Mouse (Mus musculus): ENCODE results near the gene Ccdc121. TPM values are rescaled to one million over a fixed set of nuclear protein-coding genes. Genes with fewer than 3 reads are reported as not detected.
"Not testable (repeated sequence)": the region's sequence is repeated elsewhere in the genome, so short reads cannot be mapped to it uniquely, and the experiment has no call there.

Ccdc121 gene
- total RNA-seq, 1 experiment, result not detected

- no peak overlapping the region for H3K9ac ChIP-seq (ENCODE audit: insufficient read depth, low read depth, low read length, poor library complexity, severe bottlenecking)
- H3K4me3 ChIP-seq (ENCODE audit: insufficient read depth in 1 of 2, low read depth in 1 of 2, low read length in 2 of 2, poor library complexity in 1 of 2, severe bottlenecking in 1 of 2), result no peak overlapping the region
- no peak overlapping the region for H3K27ac ChIP-seq (ENCODE audit: insufficient read depth, low read depth, low read length, poor library complexity, severe bottlenecking)
- H3K4me1 ChIP-seq (ENCODE audit: control insufficient read depth in 2 of 2, insufficient read depth in 2 of 2, low read length in 2 of 2, poor library complexity in 1 of 2), result no peaks in the 10 kb centered on the region
- TF ChIP-seq MAFK (IDR thresholded peaks at IDR 0.05; ENCODE audit: insufficient read depth, low read depth, low read length), result no peak
- no peak for TF ChIP-seq CHD2 (IDR thresholded peaks at IDR 0.05; ENCODE audit: low read depth, low read length)
- TF ChIP-seq HCFC1 (IDR thresholded peaks at IDR 0.05; ENCODE audit: borderline replicate concordance, insufficient read depth, low read length), result no peak
- TF ChIP-seq ZC3H11A (IDR thresholded peaks at IDR 0.05; ENCODE audit: borderline replicate concordance, low read depth, low read length), result no peak
- no peak for TF ChIP-seq ZNF384 (IDR thresholded peaks at IDR 0.05; ENCODE audit: low read depth, low read length)
- no peak for DNase-seq (ENCODE audit: low read depth, low spot score)
- no peaks in the 10 kb centered on the region for H3K36me3 ChIP-seq (ENCODE audit: control insufficient read depth, insufficient read depth, low read length, poor library complexity, severe bottlenecking)
- no peaks in the 10 kb centered on the region for H3K9me3 ChIP-seq (ENCODE audit: control insufficient read depth, insufficient read depth, low read depth, low read length)
- in situ Hi-C loops (cut with MboI; ENCODE audit: low sequenced_read_pairs in 2 of 2, unreplicated experiment in 2 of 2), result no loop called here
Observed at GRCm38 (mm10) chr1:181518046-181518445, 6.8 kb upstream of the Ccdc121 start.

GRCm38 (mm10) chr1:181512430-181513129 is 1.3 kb upstream of the Ccdc121 start:
- H3K4me3 ChIP-seq (ENCODE audit: insufficient read depth in 1 of 2, low read depth in 1 of 2, low read length in 2 of 2, poor library complexity in 1 of 2, severe bottlenecking in 1 of 2), result no peak overlapping the region
- H3K27ac ChIP-seq (ENCODE audit: insufficient read depth, low read depth, low read length, poor library complexity, severe bottlenecking), result no peak overlapping the region
- no peak for DNase-seq (ENCODE audit: low read depth, low spot score)
- TF ChIP-seq CHD2 (IDR thresholded peaks at IDR 0.05; ENCODE audit: low read depth, low read length), result no peak
- no peak for TF ChIP-seq ZNF384 (IDR thresholded peaks at IDR 0.05; ENCODE audit: low read depth, low read length)
- TF ChIP-seq MAFK (IDR thresholded peaks at IDR 0.05; ENCODE audit: insufficient read depth, low read depth, low read length), result no peak
- TF ChIP-seq ZC3H11A (IDR thresholded peaks at IDR 0.05; ENCODE audit: borderline replicate concordance, low read depth, low read length), result no peak
- TF ChIP-seq HCFC1 (IDR thresholded peaks at IDR 0.05; ENCODE audit: borderline replicate concordance, insufficient read depth, low read length), result no peak
- no peaks in the 10 kb centered on the region for H3K4me1 ChIP-seq (ENCODE audit: control insufficient read depth in 2 of 2, insufficient read depth in 2 of 2, low read length in 2 of 2, poor library complexity in 1 of 2)
- in situ Hi-C loops (cut with MboI; ENCODE audit: low sequenced_read_pairs in 2 of 2, unreplicated experiment in 2 of 2), result no loop called here
- H3K36me3 ChIP-seq (ENCODE audit: control insufficient read depth, insufficient read depth, low read length, poor library complexity, severe bottlenecking), result no peaks in the 10 kb centered on the region
- H3K9ac ChIP-seq (ENCODE audit: insufficient read depth, low read depth, low read length, poor library complexity, severe bottlenecking), result no peak overlapping the region
- H3K9me3 ChIP-seq (ENCODE audit: control insufficient read depth, insufficient read depth, low read depth, low read length), result no peaks in the 10 kb centered on the region

GRCm38 (mm10) chr1:181510855-181511254 is 396 bp downstream of the Ccdc121 start:
- TF ChIP-seq MAFK (IDR thresholded peaks at IDR 0.05; ENCODE audit: insufficient read depth, low read depth, low read length), result 0 out of 2 replicates have a peak, but pooled peaks have one; percentile 20
- H3K9me3 ChIP-seq (ENCODE audit: control insufficient read depth, insufficient read depth, low read depth, low read length); H3K27ac ChIP-seq (ENCODE audit: insufficient read depth, low read depth, low read length, poor library complexity, severe bottlenecking); in situ Hi-C loops (cut with MboI; ENCODE audit: low sequenced_read_pairs in 2 of 2, unreplicated experiment in 2 of 2); H3K36me3 ChIP-seq (ENCODE audit: control insufficient read depth, insufficient read depth, low read length, poor library complexity, severe bottlenecking); H3K9ac ChIP-seq (ENCODE audit: insufficient read depth, low read depth, low read length, poor library complexity, severe bottlenecking); H3K4me1 ChIP-seq (ENCODE audit: control insufficient read depth in 2 of 2, insufficient read depth in 2 of 2, low read length in 2 of 2, poor library complexity in 1 of 2): not testable (repeated sequence)
- H3K4me3 ChIP-seq (ENCODE audit: insufficient read depth in 1 of 2, low read depth in 1 of 2, low read length in 2 of 2, poor library complexity in 1 of 2, severe bottlenecking in 1 of 2), result peak overlapping the region in 1 of 2 experiments; percentile 4; a peak in 1 of 4 replicates
- DNase-seq (ENCODE audit: low read depth, low spot score), result peak; percentile 3

GRCm38 (mm10) chr1:181505367-181505766 is 5.9 kb downstream of the Ccdc121 start:
- in situ Hi-C loops (cut with MboI; ENCODE audit: low sequenced_read_pairs in 2 of 2, unreplicated experiment in 2 of 2), result no loop called here
- no peaks in the 10 kb centered on the region for H3K9me3 ChIP-seq (ENCODE audit: control insufficient read depth, insufficient read depth, low read depth, low read length)
- no peaks in the 10 kb centered on the region for H3K36me3 ChIP-seq (ENCODE audit: control insufficient read depth, insufficient read depth, low read length, poor library complexity, severe bottlenecking)
- H3K9ac ChIP-seq (ENCODE audit: insufficient read depth, low read depth, low read length, poor library complexity, severe bottlenecking), result no peak overlapping the region
- H3K4me3 ChIP-seq (ENCODE audit: insufficient read depth in 1 of 2, low read depth in 1 of 2, low read length in 2 of 2, poor library complexity in 1 of 2, severe bottlenecking in 1 of 2), result no peak overlapping the region
- no peaks in the 10 kb centered on the region for H3K4me1 ChIP-seq (ENCODE audit: control insufficient read depth in 2 of 2, insufficient read depth in 2 of 2, low read length in 2 of 2, poor library complexity in 1 of 2)
- H3K27ac ChIP-seq (ENCODE audit: insufficient read depth, low read depth, low read length, poor library complexity, severe bottlenecking), result no peak overlapping the region
- DNase-seq (ENCODE audit: low read depth, low spot score), result no peak
- TF ChIP-seq MAFK (IDR thresholded peaks at IDR 0.05; ENCODE audit: insufficient read depth, low read depth, low read length) (no peak), CHD2 (IDR thresholded peaks at IDR 0.05; ENCODE audit: low read depth, low read length) (no peak), HCFC1 (IDR thresholded peaks at IDR 0.05; ENCODE audit: borderline replicate concordance, insufficient read depth, low read length) (no peak), ZNF384 (IDR thresholded peaks at IDR 0.05; ENCODE audit: low read depth, low read length) (no peak), ZC3H11A (IDR thresholded peaks at IDR 0.05; ENCODE audit: borderline replicate concordance, low read depth, low read length) (no peak)

GRCm38 (mm10) chr1:181503471-181503870 is 7.8 kb downstream of the Ccdc121 start:
- in situ Hi-C loops (cut with MboI; ENCODE audit: low sequenced_read_pairs in 2 of 2, unreplicated experiment in 2 of 2), result no loop called here
- Histone ChIP-seq H3K4me1 (ENCODE audit: control insufficient read depth in 2 of 2, insufficient read depth in 2 of 2, low read length in 2 of 2, poor library complexity in 1 of 2) (no peaks in the 10 kb centered on the region), H3K9me3 (ENCODE audit: control insufficient read depth, insufficient read depth, low read depth, low read length) (0 out of 2 replicates have a peak, but pooled peaks cover 2% of the 10 kb centered on the region), H3K27ac (ENCODE audit: insufficient read depth, low read depth, low read length, poor library complexity, severe bottlenecking) (no peak overlapping the region), H3K36me3 (ENCODE audit: control insufficient read depth, insufficient read depth, low read length, poor library complexity, severe bottlenecking) (no peaks in the 10 kb centered on the region), H3K4me3 (ENCODE audit: insufficient read depth in 1 of 2, low read depth in 1 of 2, low read length in 2 of 2, poor library complexity in 1 of 2, severe bottlenecking in 1 of 2) (no peak overlapping the region), H3K9ac (ENCODE audit: insufficient read depth, low read depth, low read length, poor library complexity, severe bottlenecking) (no peak overlapping the region)
- no peak for DNase-seq (ENCODE audit: low read depth, low spot score)
- TF ChIP-seq ZNF384 (IDR thresholded peaks at IDR 0.05; ENCODE audit: low read depth, low read length) (no peak), HCFC1 (IDR thresholded peaks at IDR 0.05; ENCODE audit: borderline replicate concordance, insufficient read depth, low read length) (no peak), ZC3H11A (IDR thresholded peaks at IDR 0.05; ENCODE audit: borderline replicate concordance, low read depth, low read length) (no peak), MAFK (IDR thresholded peaks at IDR 0.05; ENCODE audit: insufficient read depth, low read depth, low read length) (no peak), CHD2 (IDR thresholded peaks at IDR 0.05; ENCODE audit: low read depth, low read length) (no peak)
